Mouse (Mus musculus) liver, embryonic 13.5 days (tissue): ENCODE data around the gene Fxn. TPM values are rescaled to one million over a fixed set of nuclear protein-coding genes. Genes with fewer than 3 reads are reported as not detected.

Experiments used
- ATAC-seq: fragments of 200-750 bp; cut with Nextera tagmentation; 2 replicates; pipeline ENCODE4 v1.8.0; 2017; ENCODE audit warnings: low read depth, mild to moderate bottlenecking, moderate number of reproducible peaks, moderate library complexity
- DNase-seq: peaks from one replicate; pipeline ENCODE4 v3.0.0; 2022
- H3K27ac ChIP-seq: fragments of 300-500 bp; sonication (generic); 2 replicates; pipeline ENCODE4 v1.5.1; 2015; ENCODE audit warnings: moderate library complexity, mild to moderate bottlenecking, inconsistent platforms
- H3K27me3 ChIP-seq: fragments of 300-500 bp; sonication (generic); 2 replicates; pipeline ENCODE4 v1.6.1; 2015; ENCODE audit warnings: mild to moderate bottlenecking, inconsistent platforms
- H3K36me3 ChIP-seq: fragments of 300-500 bp; sonication (generic); 2 replicates; pipeline ENCODE4 v1.6.1; 2015; ENCODE audit warnings: mild to moderate bottlenecking, inconsistent platforms
- H3K4me1 ChIP-seq: fragments of 300-500 bp; sonication (generic); replicated peaks from 2 replicates; pipeline ENCODE4 v1.6.1; 2015; ENCODE audit warnings: inconsistent platforms
- H3K4me2 ChIP-seq: fragments of 300-500 bp; sonication (generic); 2 replicates; pipeline ENCODE4 v1.6.1; 2015; ENCODE audit warnings: inconsistent platforms, mild to moderate bottlenecking, moderate library complexity
- H3K4me3 ChIP-seq: fragments of 300-500 bp; sonication (generic); replicated peaks from 2 replicates; pipeline ENCODE4 v1.5.1; 2015; ENCODE audit warnings: mild to moderate bottlenecking, inconsistent platforms
- H3K9ac ChIP-seq: fragments of 300-500 bp; sonication (generic); 2 replicates; pipeline ENCODE4 v1.6.1; 2015; ENCODE audit warnings: mild to moderate bottlenecking, inconsistent platforms
- H3K9me3 ChIP-seq: fragments of 300-500 bp; sonication (generic); replicated peaks from 2 replicates; pipeline ENCODE4 v1.6.1; 2016; ENCODE audit warnings: inconsistent platforms
- WGBS: fragments of 180-500 bp; shearing (Covaris S2); methylation state at CpG from one replicate; pipeline ENCODE4 v1.1.7; 2015; ENCODE audit not compliant: insufficient replicate concordance; 5-methylcytosine and 5-hydroxymethylcytosine counted together
- polyA plus RNA-seq: library from polyadenylated mRNA; unstranded; fragments of >200 nt; fragmentation: Nextera tagmentation; extraction: Ambion mirVana; gene quantifications from 2 replicates; pipeline ENCODE4 v1.2.1, GENCODE M21; 2015

Gene Fxn
- polyA plus RNA-seq, result 65.6 and 65.7 TPM in 2 replicates

- Histone ChIP-seq H3K4me2 (peak within 1 kb of the TSS; percentile 92), H3K27me3 (no peaks in the 10 kb centered on the region), H3K9me3 (no peaks in the 10 kb centered on the region), H3K36me3 (peaks cover 20% of the 10 kb centered on the region), H3K4me3 (peak within 1 kb of the TSS; percentile 68), H3K27ac (peak within 1 kb of the TSS; percentile 95), H3K9ac (peak within 1 kb of the TSS; percentile 85), H3K4me1 (peaks cover 52% of the 10 kb centered on the region)
- DNase-seq (peak; percentile 80), ATAC-seq (peak; percentile 94)
- under 1% methylated on average over 12 of the region's 22 CpGs for WGBS
Measured at GRCm38 (mm10) chr19:24280601-24281228, at the start of gene Fxn. TSS of gene Fxn (minus strand) at chr19:24280605.

- H3K9ac ChIP-seq, result no peak overlapping the region
- H3K4me1 ChIP-seq, result peaks cover 4% of the 10 kb centered on the region; the same call in 1 of the 2 replicates
- no peak overlapping the region for H3K4me3 ChIP-seq
- WGBS, result 30% methylated on average over 2 of the region's 2 CpGs
- H3K27ac ChIP-seq, result no peak overlapping the region
- H3K27me3 ChIP-seq, result no peaks in the 10 kb centered on the region
- no peak for DNase-seq
- no peak overlapping the region for H3K4me2 ChIP-seq
- H3K9me3 ChIP-seq, result no peaks in the 10 kb centered on the region
- ATAC-seq, result no peak
- no peaks in the 10 kb centered on the region for H3K36me3 ChIP-seq
Measured at GRCm38 (mm10) chr19:24327921-24328320, 47.5 kb upstream of the Fxn start.

- no peak overlapping the region for H3K9ac ChIP-seq
- ATAC-seq (no peak), DNase-seq (no peak)
- no peaks in the 10 kb centered on the region for H3K9me3 ChIP-seq
- H3K27me3 ChIP-seq, result no peaks in the 10 kb centered on the region
- peaks cover 4% of the 10 kb centered on the region; the same call in 1 of the 2 replicates for H3K4me1 ChIP-seq
- H3K36me3 ChIP-seq, result no peaks in the 10 kb centered on the region
- H3K4me2 ChIP-seq, result no peak overlapping the region
- no peak overlapping the region for H3K4me3 ChIP-seq
- WGBS, result 64% methylated on average over 1 of the region's 1 CpGs
- H3K27ac ChIP-seq, result no peak overlapping the region
Measured at GRCm38 (mm10) chr19:24326969-24327368, 46.6 kb upstream of the Fxn start.

DNA sequence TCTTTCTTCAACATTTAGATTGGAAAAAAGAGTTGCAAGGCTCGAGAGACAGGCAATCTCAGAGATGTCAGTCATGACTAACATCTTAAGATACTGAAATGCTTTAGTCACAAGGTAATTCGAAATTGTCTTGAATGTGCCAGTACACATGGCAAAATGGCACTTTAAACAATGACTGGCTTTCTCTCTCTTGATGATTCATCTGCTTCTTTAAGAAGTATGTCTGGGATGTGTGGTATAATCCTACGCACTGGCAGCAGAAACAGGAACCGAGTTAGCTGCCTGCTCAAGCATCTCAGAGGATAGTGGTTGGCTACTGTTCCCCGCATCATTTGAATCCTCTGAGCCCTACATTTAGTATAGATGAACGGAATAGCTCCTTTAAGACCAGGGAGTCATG lies 45.3 kb upstream of the Fxn start:
- WGBS, result 68% methylated on average over 6 of the region's 6 CpGs
- H3K36me3 ChIP-seq, result no peaks in the 10 kb centered on the region
- no peak overlapping the region for H3K4me3 ChIP-seq
- ATAC-seq, result no peak
- no peaks in the 10 kb centered on the region for H3K4me1 ChIP-seq
- no peaks in the 10 kb centered on the region for H3K27me3 ChIP-seq
- no peak overlapping the region for H3K4me2 ChIP-seq
- H3K27ac ChIP-seq, result no peak overlapping the region
- no peak for DNase-seq
- H3K9ac ChIP-seq, result no peak overlapping the region
- no peaks in the 10 kb centered on the region for H3K9me3 ChIP-seq

DNA sequence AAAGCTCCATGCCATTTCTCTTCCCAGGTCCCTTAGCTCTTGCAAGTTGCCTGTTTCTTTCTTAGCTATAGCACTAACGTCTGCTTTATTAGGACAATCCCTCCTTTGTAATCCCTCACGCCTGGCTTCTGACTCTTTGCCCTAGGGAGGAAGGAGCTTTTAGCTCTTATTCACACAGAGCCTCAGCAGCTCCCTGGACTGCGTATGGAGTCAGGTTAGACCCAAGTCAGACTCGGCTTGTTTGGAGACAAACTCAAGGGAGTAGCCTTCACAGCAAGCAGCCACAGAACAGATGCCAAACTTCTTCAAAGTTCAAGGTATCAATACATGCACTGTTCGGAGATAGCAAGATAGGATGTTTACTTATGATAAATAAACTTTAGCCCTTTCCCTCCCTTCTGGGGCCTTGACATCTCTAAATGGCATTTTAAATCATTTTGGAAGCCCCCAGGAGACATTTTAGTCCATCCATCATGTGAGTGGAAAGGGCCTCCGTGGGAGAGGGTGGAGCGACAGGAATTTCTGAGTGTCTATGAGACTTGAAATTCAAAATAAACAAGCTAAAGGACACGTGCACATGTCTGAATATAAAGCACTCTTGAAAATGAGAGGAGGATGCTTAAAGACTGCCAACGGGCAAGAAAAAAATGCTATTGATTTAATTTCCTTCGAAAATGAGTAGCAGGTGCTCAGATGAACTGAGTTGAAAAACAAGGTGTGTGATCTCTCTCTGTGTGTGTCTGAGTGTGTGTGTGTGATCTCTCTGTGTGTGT lies 43.6 kb upstream of the Fxn start:
- H3K9me3 ChIP-seq, result no peaks in the 10 kb centered on the region

GRCm38 (mm10) chr19:24321900-24322311 lies 41.5 kb upstream of the Fxn start:
- Histone ChIP-seq H3K36me3 (no peaks in the 10 kb centered on the region), H3K27ac (no peak overlapping the region), H3K4me3 (no peak overlapping the region), H3K27me3 (no peaks in the 10 kb centered on the region), H3K9ac (no peak overlapping the region), H3K4me2 (no peak overlapping the region), H3K4me1 (no peaks in the 10 kb centered on the region), H3K9me3 (no peaks in the 10 kb centered on the region)
- ATAC-seq (no peak), DNase-seq (no peak)
- 78% methylated on average over 8 of the region's 8 CpGs for WGBS

More for the DNA sequence above, 43.6 kb upstream of the Fxn start:
- DNase-seq, result no peak
- H3K9ac ChIP-seq, result no peak overlapping the region
- H3K36me3 ChIP-seq, result no peaks in the 10 kb centered on the region
- H3K4me3 ChIP-seq, result no peak overlapping the region
- no peak overlapping the region for H3K27ac ChIP-seq
- H3K4me1 ChIP-seq, result no peaks in the 10 kb centered on the region
- ATAC-seq, result no peak
- 65% methylated on average over 10 of the region's 10 CpGs for WGBS
- H3K27me3 ChIP-seq, result no peaks in the 10 kb centered on the region
- H3K4me2 ChIP-seq, result no peak overlapping the region

GRCm38 (mm10) chr19:24321211-24321899 lies 41.0 kb upstream of the Fxn start:
- no peaks in the 10 kb centered on the region for H3K36me3 ChIP-seq
- no peak for DNase-seq
- no peaks in the 10 kb centered on the region for H3K27me3 ChIP-seq
- no peak overlapping the region for H3K4me3 ChIP-seq
- H3K4me2 ChIP-seq, result no peak overlapping the region
- WGBS, result 83% methylated on average over 6 of the region's 6 CpGs
- no peak overlapping the region for H3K9ac ChIP-seq
- no peaks in the 10 kb centered on the region for H3K9me3 ChIP-seq
- ATAC-seq, result no peak
- no peak overlapping the region for H3K27ac ChIP-seq
- no peaks in the 10 kb centered on the region for H3K4me1 ChIP-seq

DNA sequence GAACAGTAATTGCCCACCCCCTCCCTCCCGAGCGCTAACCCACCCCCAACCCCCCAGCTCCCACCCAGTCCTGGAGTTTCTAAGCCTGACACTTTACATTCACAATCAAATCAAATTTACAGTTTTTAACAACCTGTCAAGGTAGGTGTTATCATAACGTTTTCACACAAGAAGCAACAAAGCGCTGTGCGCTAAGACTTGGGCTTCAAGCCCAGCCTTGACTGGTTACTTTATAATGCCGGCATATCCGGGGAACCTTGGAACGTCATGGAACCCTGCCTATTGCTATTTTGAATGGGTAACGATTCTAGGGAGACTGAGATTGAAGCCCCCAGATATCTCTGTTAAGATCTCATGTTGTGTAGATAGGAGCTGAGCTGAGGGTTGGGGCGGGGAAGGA lies 37.8 kb upstream of the Fxn start:
- H3K27me3 ChIP-seq, result no peaks in the 10 kb centered on the region
- H3K4me3 ChIP-seq, result no peak overlapping the region
- H3K36me3 ChIP-seq, result no peaks in the 10 kb centered on the region
- 76% methylated on average over 10 of the region's 10 CpGs for WGBS
- H3K4me2 ChIP-seq, result no peak overlapping the region
- no peak for ATAC-seq
- H3K9ac ChIP-seq, result no peak overlapping the region
- H3K9me3 ChIP-seq, result no peaks in the 10 kb centered on the region
- DNase-seq, result no peak
- H3K4me1 ChIP-seq, result no peaks in the 10 kb centered on the region
- H3K27ac ChIP-seq, result no peak overlapping the region

- ATAC-seq, result no peak
- H3K9me3 ChIP-seq, result no peaks in the 10 kb centered on the region
- no peak overlapping the region for H3K4me2 ChIP-seq
- no peak overlapping the region for H3K27ac ChIP-seq
- DNase-seq, result no peak
- H3K27me3 ChIP-seq, result no peaks in the 10 kb centered on the region
- H3K36me3 ChIP-seq, result no peaks in the 10 kb centered on the region
- no peaks in the 10 kb centered on the region for H3K4me1 ChIP-seq
- no peak overlapping the region for H3K4me3 ChIP-seq
- no peak overlapping the region for H3K9ac ChIP-seq
- WGBS, result 81% methylated on average over 2 of the region's 2 CpGs
Measured at GRCm38 (mm10) chr19:24317731-24318130, 37.3 kb upstream of the Fxn start.

GRCm38 (mm10) chr19:24317038-24317591 lies 36.7 kb upstream of the Fxn start:
- DNase-seq (no peak), ATAC-seq (no peak)
- H3K4me1 ChIP-seq, result no peaks in the 10 kb centered on the region
- H3K4me2 ChIP-seq, result no peak overlapping the region
- H3K4me3 ChIP-seq, result no peak overlapping the region
- WGBS, result 69% methylated on average over 15 of the region's 15 CpGs
- H3K9ac ChIP-seq, result no peak overlapping the region
- no peaks in the 10 kb centered on the region for H3K27me3 ChIP-seq
- H3K9me3 ChIP-seq, result no peaks in the 10 kb centered on the region
- H3K27ac ChIP-seq, result no peak overlapping the region
- H3K36me3 ChIP-seq, result no peaks in the 10 kb centered on the region

GRCm38 (mm10) chr19:24316060-24316725 lies 35.8 kb upstream of the Fxn start:
- Histone ChIP-seq H3K4me1 (no peaks in the 10 kb centered on the region), H3K9me3 (no peaks in the 10 kb centered on the region), H3K27ac (no peak overlapping the region), H3K9ac (no peak overlapping the region), H3K4me3 (no peak overlapping the region), H3K4me2 (no peak overlapping the region), H3K36me3 (no peaks in the 10 kb centered on the region), H3K27me3 (no peaks in the 10 kb centered on the region)
- WGBS, result 82% methylated on average over 9 of the region's 9 CpGs
- ATAC-seq, result no peak
- DNase-seq, result no peak
